Mouse (Mus musculus) midbrain, embryonic 13.5 days (tissue): ENCODE measurements around the gene Zzz3. TPM values are rescaled to one million over a fixed set of nuclear protein-coding genes. Genes with fewer than 3 reads are reported as not detected.
A peak's percentile ranks its signal among the peaks of the same experiment; 100 is the strongest.

ENCODE experiments used
- ATAC-seq: fragments of 200-750 bp; cut with Nextera tagmentation; 2 replicates; pipeline ENCODE4 v1.8.0; 2017; ENCODE audit warnings: mild to moderate bottlenecking, moderate TSS enrichment, moderate library complexity
- H3K27ac ChIP-seq: fragments of 300-500 bp; sonication (generic); 2 replicates; pipeline ENCODE4 v1.5.1; 2015; ENCODE audit warnings: inconsistent platforms, mild to moderate bottlenecking, moderate library complexity
- H3K27me3 ChIP-seq: fragments of 300-500 bp; sonication (generic); 2 replicates; pipeline ENCODE4 v1.6.1; 2015; ENCODE audit warnings: mild to moderate bottlenecking, inconsistent platforms
- H3K36me3 ChIP-seq: fragments of 300-500 bp; sonication (generic); 2 replicates; pipeline ENCODE4 v1.6.1; 2015; ENCODE audit warnings: mild to moderate bottlenecking, inconsistent platforms
- H3K4me1 ChIP-seq: fragments of 300-500 bp; sonication (generic); replicated peaks from 2 replicates; pipeline ENCODE4 v1.6.1; 2015; ENCODE audit warnings: inconsistent platforms
- H3K4me2 ChIP-seq: fragments of 300-500 bp; sonication (generic); replicated peaks from 2 replicates; pipeline ENCODE4 v1.6.1; 2015; ENCODE audit warnings: moderate library complexity, mild to moderate bottlenecking, inconsistent platforms
- H3K4me3 ChIP-seq: fragments of 300-500 bp; sonication (generic); replicated peaks from 2 replicates; pipeline ENCODE4 v1.5.1; 2015; ENCODE audit warnings: mild to moderate bottlenecking, inconsistent platforms
- H3K9ac ChIP-seq: fragments of 300-500 bp; sonication (generic); replicated peaks from 2 replicates; pipeline ENCODE4 v1.6.1; 2015; ENCODE audit warnings: mild to moderate bottlenecking, inconsistent platforms
- H3K9me3 ChIP-seq: fragments of 300-500 bp; sonication (generic); 2 replicates; pipeline ENCODE4 v1.6.1; 2016; ENCODE audit warnings: mild to moderate bottlenecking, inconsistent platforms
- WGBS: fragments of 180-500 bp; shearing (Covaris S2); methylation state at CpG from one replicate; pipeline ENCODE4 v1.1.7; 2015; 5-methylcytosine and 5-hydroxymethylcytosine counted together
- polyA plus RNA-seq: library from polyadenylated mRNA; unstranded; fragments of >200 nt; fragmentation: Nextera tagmentation; extraction: Ambion mirVana; gene quantifications from 2 replicates; pipeline ENCODE4 v1.2.1, GENCODE M21; 2015

Gene Zzz3
- polyA plus RNA-seq, 1 experiment from 2014 or later, result 36.3 TPM

GRCm38 (mm10) chr3:152470347-152470746 lies 75.1 kb downstream of the Zzz3 start:
- 90% methylated on average over 9 of the region's 10 CpGs for WGBS
- Histone ChIP-seq H3K27ac (no peak overlapping the region), H3K4me3 (no peak overlapping the region), H3K9ac (no peak overlapping the region), H3K4me2 (no peak overlapping the region), H3K4me1 (no peaks in the 10 kb centered on the region), H3K36me3 (no peaks in the 10 kb centered on the region), H3K9me3 (no peaks in the 10 kb centered on the region), H3K27me3 (no peaks in the 10 kb centered on the region)
- ATAC-seq, result no peak

- ATAC-seq, result no peak
- H3K27me3 ChIP-seq, result 0 out of 2 replicates have a peak, but pooled peaks cover 3% of the 10 kb centered on the region
- no peak overlapping the region for H3K27ac ChIP-seq
- peaks cover under 1% of the 10 kb centered on the region for H3K4me1 ChIP-seq
- no peaks in the 10 kb centered on the region for H3K36me3 ChIP-seq
- H3K9me3 ChIP-seq, result no peaks in the 10 kb centered on the region
- no peak overlapping the region for H3K4me2 ChIP-seq
- 86% methylated on average over 16 of the region's 16 CpGs for WGBS
- H3K4me3 ChIP-seq, result no peak overlapping the region
- H3K9ac ChIP-seq, result no peak overlapping the region
These were observed 77.4 kb downstream of the Zzz3 start for GRCm38 (mm10) chr3:152472676-152473075.

GRCm38 (mm10) chr3:152474582-152475277 lies 79.5 kb downstream of the Zzz3 start:
- H3K27ac ChIP-seq, result no peak overlapping the region
- WGBS, result 62% methylated on average over 15 of the region's 15 CpGs

GRCm38 (mm10) chr3:152475278-152475669 lies 80.0 kb downstream of the Zzz3 start:
- no peak overlapping the region for H3K27ac ChIP-seq
- 0 out of 2 replicates have a peak, but pooled peaks cover 4% of the 10 kb centered on the region for H3K27me3 ChIP-seq
- no peak overlapping the region for H3K4me3 ChIP-seq
- H3K4me1 ChIP-seq, result peaks cover 14% of the 10 kb centered on the region
- H3K9me3 ChIP-seq, result no peaks in the 10 kb centered on the region
- 78% methylated on average over 1 of the region's 1 CpGs for WGBS
- no peak for ATAC-seq
- no peak overlapping the region for H3K9ac ChIP-seq
- no peaks in the 10 kb centered on the region for H3K36me3 ChIP-seq
- H3K4me2 ChIP-seq, result no peak overlapping the region

More at GRCm38 (mm10) chr3:152474582-152475277, 79.5 kb downstream of the Zzz3 start:
- Histone ChIP-seq H3K36me3 (no peaks in the 10 kb centered on the region), H3K9ac (no peak overlapping the region), H3K4me3 (no peak overlapping the region), H3K27me3 (0 out of 2 replicates have a peak, but pooled peaks cover 4% of the 10 kb centered on the region), H3K4me1 (peaks cover 14% of the 10 kb centered on the region), H3K9me3 (no peaks in the 10 kb centered on the region), H3K4me2 (no peak overlapping the region)
- ATAC-seq, result no peak

GRCm38 (mm10) chr3:152475894-152476293 lies 80.6 kb downstream of the Zzz3 start:
- no peak overlapping the region for H3K27ac ChIP-seq
- 92% methylated on average over 3 of the region's 3 CpGs for WGBS

GRCm38 (mm10) chr3:152477796-152478527 lies 82.7 kb downstream of the Zzz3 start:
- Histone ChIP-seq H3K9ac (peak overlapping the region; percentile 28; the same call in 1 of the 2 replicates), H3K36me3 (no peaks in the 10 kb centered on the region), H3K4me3 (peak overlapping the region; percentile 34), H3K9me3 (no peaks in the 10 kb centered on the region), H3K27me3 (0 out of 2 replicates have a peak, but pooled peaks cover 4% of the 10 kb centered on the region), H3K27ac (no peak overlapping the region), H3K4me2 (peak overlapping the region; percentile 55), H3K4me1 (peaks cover 21% of the 10 kb centered on the region)
- WGBS, result 3% methylated on average over 23 of the region's 23 CpGs
- ATAC-seq, result peak; percentile 77

More at GRCm38 (mm10) chr3:152475894-152476293, 80.6 kb downstream of the Zzz3 start:
- Histone ChIP-seq H3K4me1 (peaks cover 14% of the 10 kb centered on the region), H3K4me2 (no peak overlapping the region), H3K9ac (no peak overlapping the region), H3K4me3 (no peak overlapping the region), H3K36me3 (no peaks in the 10 kb centered on the region), H3K9me3 (no peaks in the 10 kb centered on the region), H3K27me3 (0 out of 2 replicates have a peak, but pooled peaks cover 4% of the 10 kb centered on the region)
- no peak for ATAC-seq

GRCm38 (mm10) chr3:152478599-152479435 lies 83.5 kb downstream of the Zzz3 start:
- peak; percentile 59 for ATAC-seq
- Histone ChIP-seq H3K9me3 (no peaks in the 10 kb centered on the region), H3K4me2 (peak overlapping the region; percentile 55), H3K4me3 (peak overlapping the region; percentile 34), H3K27me3 (0 out of 2 replicates have a peak, but pooled peaks cover 4% of the 10 kb centered on the region), H3K27ac (no peak overlapping the region), H3K36me3 (no peaks in the 10 kb centered on the region), H3K9ac (0 out of 2 replicates have a peak overlapping the region, but pooled peaks have one; percentile 28), H3K4me1 (peaks cover 24% of the 10 kb centered on the region)
- 4% methylated on average over 13 of the region's 16 CpGs for WGBS

GRCm38 (mm10) chr3:152480336-152480735 lies 85.1 kb downstream of the Zzz3 start:
- H3K4me2 ChIP-seq, result no peak overlapping the region
- H3K9ac ChIP-seq, result no peak overlapping the region
- H3K4me1 ChIP-seq, result peaks cover 33% of the 10 kb centered on the region
- 96% methylated on average over 6 of the region's 6 CpGs for WGBS
- ATAC-seq, result no peak
- no peak overlapping the region for H3K4me3 ChIP-seq
- no peaks in the 10 kb centered on the region for H3K36me3 ChIP-seq
- H3K9me3 ChIP-seq, result no peaks in the 10 kb centered on the region
- 0 out of 2 replicates have a peak, but pooled peaks cover 4% of the 10 kb centered on the region for H3K27me3 ChIP-seq
- H3K27ac ChIP-seq, result no peak overlapping the region

- H3K9ac ChIP-seq, result no peak overlapping the region
- H3K9me3 ChIP-seq, result no peaks in the 10 kb centered on the region
- no peaks in the 10 kb centered on the region for H3K36me3 ChIP-seq
- H3K27me3 ChIP-seq, result 0 out of 2 replicates have a peak, but pooled peaks cover 4% of the 10 kb centered on the region
- no peak overlapping the region for H3K27ac ChIP-seq
- H3K4me2 ChIP-seq, result no peak overlapping the region
- ATAC-seq, result no peak
- H3K4me1 ChIP-seq, result peaks cover 33% of the 10 kb centered on the region
- no peak overlapping the region for H3K4me3 ChIP-seq
- 86% methylated on average over 8 of the region's 8 CpGs for WGBS
These were observed 86.9 kb downstream of the Zzz3 start for GRCm38 (mm10) chr3:152482182-152482581.

- 66% methylated on average over 7 of the region's 7 CpGs for WGBS
- H3K4me1 ChIP-seq, result peaks cover 21% of the 10 kb centered on the region
- no peak overlapping the region for H3K9ac ChIP-seq
- no peaks in the 10 kb centered on the region for H3K9me3 ChIP-seq
- ATAC-seq, result no peak
- H3K4me3 ChIP-seq, result no peak overlapping the region
- no peaks in the 10 kb centered on the region for H3K27me3 ChIP-seq
- no peak overlapping the region for H3K4me2 ChIP-seq
- H3K36me3 ChIP-seq, result no peaks in the 10 kb centered on the region
- H3K27ac ChIP-seq, result peak overlapping the region; percentile 46; the same call in 1 of the 2 replicates
These were observed 88.5 kb downstream of the Zzz3 start for GRCm38 (mm10) chr3:152483800-152484199.

- no peaks in the 10 kb centered on the region for H3K9me3 ChIP-seq
- H3K36me3 ChIP-seq, result no peaks in the 10 kb centered on the region
- no peak overlapping the region for H3K4me2 ChIP-seq
- ATAC-seq, result no peak
- H3K27ac ChIP-seq, result no peak overlapping the region
- H3K4me1 ChIP-seq, result peaks cover 20% of the 10 kb centered on the region
- WGBS, result 66% methylated on average over 6 of the region's 6 CpGs
- no peak overlapping the region for H3K9ac ChIP-seq
- H3K27me3 ChIP-seq, result no peaks in the 10 kb centered on the region
- no peak overlapping the region for H3K4me3 ChIP-seq
These were observed 88.9 kb downstream of the Zzz3 start for GRCm38 (mm10) chr3:152484206-152484605.
